Mouse (Mus musculus) G1E (cell line): ENCODE results near the gene Urgcp. TPM values are rescaled to one million over a fixed set of nuclear protein-coding genes. Genes with fewer than 3 reads are reported as not detected.
"Not testable (repeated sequence)": the region's sequence is repeated elsewhere in the genome, so short reads cannot be mapped to it uniquely, and the experiment has no call there.

Experiments
- ATAC-seq: 2 replicates; pipeline ENCODE4 v1.8.0; 2016; ENCODE audit warnings: mild to moderate bottlenecking; ENCODE audit not compliant: insufficient number of reproducible peaks, poor library complexity, low FRiP score, severe bottlenecking; ENCODE audit errors: extremely low read depth
- DNase-seq: peaks from one replicate; pipeline ENCODE4 v3.0.0; 2012; ENCODE audit warnings: low spot score
- H3K27me3 ChIP-seq: 2 replicates; pipeline ENCODE4 v1.6.1; 2012; ENCODE audit warnings: mild to moderate bottlenecking, low read length, inconsistent platforms; ENCODE audit not compliant: insufficient read depth
- H3K36me3 ChIP-seq: replicated peaks from 2 replicates; pipeline ENCODE3; 2012; ENCODE audit warnings: mild to moderate bottlenecking, inconsistent platforms
- H3K4me1 ChIP-seq: 2 replicates; pipeline ENCODE4 v1.6.1; 2012; ENCODE audit warnings: low read depth, low read length, inconsistent platforms, mixed read lengths; ENCODE audit not compliant: insufficient read depth
- H3K4me3 ChIP-seq: 2 replicates; pipeline ENCODE4 v1.5.1; 2012; ENCODE audit warnings: low read depth, mild to moderate bottlenecking, inconsistent platforms, low read length, moderate library complexity, mixed read lengths
- H3K9me3 ChIP-seq: replicated peaks from 2 replicates; pipeline ENCODE4 v1.6.1; 2012; ENCODE audit warnings: inconsistent platforms
- CTCF ChIP-seq: IDR thresholded peaks from 2 replicates; pipeline ENCODE4 v1.5.1; 2012; ENCODE audit warnings: low read depth, low read length, inconsistent platforms, mixed read lengths
- GATA1 ChIP-seq: IDR thresholded peaks from 2 replicates; pipeline ENCODE4 v1.6.1; 2012; ENCODE audit warnings: borderline replicate concordance, low read length, inconsistent platforms, mixed read lengths
- GATA2 ChIP-seq: IDR thresholded peaks from 2 replicates; pipeline ENCODE4 v1.6.1; 2012; ENCODE audit warnings: low read depth, low read length, inconsistent platforms, borderline replicate concordance
- POLR2AphosphoS5 ChIP-seq: IDR thresholded peaks from 2 replicates; pipeline ENCODE4 v1.6.1; 2012; ENCODE audit warnings: low read depth, low read length, inconsistent platforms; ENCODE audit not compliant: insufficient replicate concordance
- TAL1 ChIP-seq: conservative IDR thresholded peaks from 2 replicates; pipeline ENCODE4 v1.6.1; 2012; ENCODE audit warnings: low read depth, low read length, inconsistent platforms, mixed read lengths
- polyA plus RNA-seq: library from polyadenylated mRNA; stranded (reverse); fragments of >175 nt; gene quantifications from 2 replicates; pipeline ENCODE4 v1.2.3, GENCODE M21; 2012
- total RNA-seq, 2 experiments: library from RNA; stranded (forward) in 1 of 2; stranded (reverse) in 1 of 2; fragments of 200-1000 nt in 1 of 2; fragments of >200 nt in 1 of 2; fragmentation: Nextera tagmentation in 1 of 2; gene quantifications; 2 replicates each; pipeline ENCODE4 v1.2.3; 2014 to 2017

Gene Urgcp
- total RNA-seq (2014; fragmentation: Nextera tagmentation), result 6.8 and 7.2 TPM in 2 replicates
- total RNA-seq (2017), result 7.9 and 8.2 TPM in 2 replicates
- polyA plus RNA-seq, result 8.7 and 8.9 TPM in 2 replicates

DNA sequence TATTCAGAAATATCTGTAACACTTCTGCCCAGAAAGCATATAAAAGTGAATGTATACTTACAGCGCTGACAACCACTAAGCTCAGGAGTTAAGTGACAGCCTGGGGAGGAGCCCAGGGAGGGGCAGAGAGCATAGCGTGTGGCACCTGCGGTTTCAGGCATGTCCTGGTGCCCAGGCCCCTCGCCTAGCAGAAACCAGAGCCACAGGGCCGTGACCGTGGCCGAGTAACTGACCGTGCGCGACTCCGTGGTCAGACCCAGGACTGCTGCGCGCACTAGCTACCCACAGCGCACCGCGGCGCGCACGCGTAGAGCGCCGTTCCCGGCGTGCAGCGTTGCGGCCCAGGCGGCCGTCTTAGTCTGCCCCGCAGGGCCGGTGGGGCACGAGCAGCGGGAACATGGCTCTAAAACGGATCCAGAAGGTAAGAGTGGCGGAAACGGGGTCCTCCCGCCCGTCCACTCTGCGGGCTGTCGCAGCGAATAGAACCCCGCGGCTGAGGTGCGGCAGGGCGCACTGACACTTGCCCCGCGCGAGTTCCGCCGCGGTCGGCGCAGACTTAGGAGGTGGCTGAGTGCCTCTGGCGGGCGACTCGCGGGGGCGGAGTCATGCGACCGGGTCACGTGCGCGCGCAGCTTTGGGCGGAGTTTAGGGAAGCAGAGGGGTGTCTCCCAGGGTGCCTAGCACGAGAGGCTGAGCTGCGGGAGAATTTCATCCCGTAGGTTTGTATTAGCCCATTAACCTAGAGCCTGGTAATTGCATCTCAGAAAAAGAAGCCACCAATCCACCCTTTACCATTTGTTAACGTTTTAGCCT is at the start of gene Urgcp:
Gene Urgcp, minus strand, starts transcription at position 557 of the 813 bp plus-strand sequence.
- DNase-seq (peak; percentile 98), ATAC-seq (peak; percentile 54)
- Histone ChIP-seq H3K27me3 (no peaks in the 10 kb centered on the region), H3K4me1 (peaks cover 20% of the 10 kb centered on the region), H3K4me3 (peak within 1 kb of the TSS; percentile 82), H3K36me3 (peaks cover 30% of the 10 kb centered on the region), H3K9me3 (no peaks in the 10 kb centered on the region)
- TF ChIP-seq CTCF (no peak), TAL1 (no peak), POLR2AphosphoS5 (0 out of 2 replicates have a peak, but pooled peaks have one; percentile 31), GATA2 (no peak)

- H3K9me3 ChIP-seq, H3K27me3 ChIP-seq, H3K36me3 ChIP-seq, ATAC-seq, H3K4me3 ChIP-seq, DNase-seq: not testable (repeated sequence)
- peaks cover 22% of the 10 kb centered on the region for H3K4me1 ChIP-seq
Observed at GRCm38 (mm10) chr11:5809487-5809886, 47.3 kb upstream of the Urgcp start.

- TF ChIP-seq CTCF, result no peak
- ATAC-seq, result no peak; the same call in 1 of the 2 replicates
Observed at GRCm38 (mm10) chr11:5807956-5808355, 45.8 kb upstream of the Urgcp start.

GRCm38 (mm10) chr11:5805711-5806110 is 43.5 kb upstream of the Urgcp start:
- peaks cover 15% of the 10 kb centered on the region for H3K36me3 ChIP-seq
- no peak overlapping the region for H3K4me3 ChIP-seq
- peaks cover 49% of the 10 kb centered on the region for H3K4me1 ChIP-seq
- no peaks in the 10 kb centered on the region for H3K27me3 ChIP-seq
- ATAC-seq (peak; percentile 58), DNase-seq (no peak)
- TF ChIP-seq TAL1 (no peak), GATA1 (no peak), POLR2AphosphoS5 (no peak), GATA2 (no peak)
- H3K9me3 ChIP-seq, result no peaks in the 10 kb centered on the region

More at GRCm38 (mm10) chr11:5807956-5808355, 45.8 kb upstream of the Urgcp start:
- H3K27me3 ChIP-seq, result 0 out of 2 replicates have a peak, but pooled peaks cover 2% of the 10 kb centered on the region
- H3K36me3 ChIP-seq, result no peaks in the 10 kb centered on the region
- H3K9me3 ChIP-seq, result no peaks in the 10 kb centered on the region
- H3K4me1 ChIP-seq, result peaks cover 36% of the 10 kb centered on the region
- no peak overlapping the region for H3K4me3 ChIP-seq
- no peak for DNase-seq

DNA sequence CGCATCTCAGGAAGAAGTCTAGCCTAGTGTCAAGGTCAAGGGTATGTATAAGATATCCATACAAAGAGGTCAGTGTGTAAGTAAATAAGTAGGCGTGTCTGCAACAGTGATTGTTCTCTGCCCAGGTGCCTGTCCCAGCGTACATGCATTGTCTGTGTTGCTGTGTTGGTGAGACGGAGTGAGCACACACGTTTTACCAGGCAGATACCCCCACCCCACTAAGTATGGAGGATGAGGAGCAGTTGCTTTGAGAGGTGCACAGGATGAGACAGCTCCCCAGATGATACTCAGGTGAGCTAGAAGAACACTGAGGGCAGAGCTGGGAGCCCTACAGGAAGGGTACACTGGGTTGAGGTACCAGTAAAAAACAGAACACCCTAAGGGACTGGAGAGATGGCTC is 42.0 kb upstream of the Urgcp start:
- Histone ChIP-seq H3K4me1 (peaks cover 50% of the 10 kb centered on the region), H3K36me3 (peaks cover 31% of the 10 kb centered on the region), H3K9me3 (no peaks in the 10 kb centered on the region), H3K4me3 (no peak overlapping the region), H3K27me3 (no peaks in the 10 kb centered on the region)
- no peak for ATAC-seq
- TF ChIP-seq TAL1 (no peak), GATA1 (no peak)
- no peak for DNase-seq

- Histone ChIP-seq H3K27me3 (no peaks in the 10 kb centered on the region), H3K9me3 (no peaks in the 10 kb centered on the region), H3K4me1 (peaks cover 55% of the 10 kb centered on the region), H3K4me3 (no peak within 1 kb of the TSS), H3K36me3 (peaks cover 37% of the 10 kb centered on the region)
- DNase-seq (no peak), ATAC-seq (no peak)
- TF ChIP-seq CTCF (no peak), GATA2 (no peak), GATA1 (no peak), POLR2AphosphoS5 (no peak), TAL1 (no peak)
Observed at GRCm38 (mm10) chr11:5803551-5803981, 41.4 kb upstream of the Urgcp start, which contains the start of gene Pgam2. Gene Pgam2, minus strand, starts transcription at chr11:5803733.
